8 mouse cellular contexts compared by ENCODE assay signal in genomic region chrX:36864609-36865328, GRCm38 (mm10). TPM values are rescaled to one million over a fixed set of nuclear protein-coding genes. Genes with fewer than 3 reads are reported as not detected.
DNase-seq lines count a peak whose midpoint lies in the region; ATAC-seq and TF ChIP-seq lines count a peak whose summit lies in the region.

No protein-coding gene starts in this region.

- peak overlapping the region; percentile 57 for H3K4me3 ChIP-seq in heart, embryonic 12.5 days
- peak overlapping the region; percentile 76 for H3K4me3 ChIP-seq in E14TG2a.4 (replicated peaks; ENCODE audit: low read length)
- peak overlapping the region; percentile 35 for H3K4me3 ChIP-seq in forebrain, embryonic 14.5 days (ENCODE audit: low read depth, low read length)
- peak overlapping the region; percentile 63 for H3K4me3 ChIP-seq in liver, embryonic 15.5 days (replicated peaks)

- H3K36me3 ChIP-seq in heart, embryonic 12.5 days, result no peaks in the 10 kb centered on the region
- H3K36me3 ChIP-seq in E14TG2a.4 (ENCODE audit: insufficient read depth, low read length), result peaks cover 8% of the 10 kb centered on the region
- no peaks in the 10 kb centered on the region for H3K36me3 ChIP-seq in forebrain, embryonic 14.5 days (ENCODE audit: control insufficient read depth, insufficient read depth, low read length)
- H3K36me3 ChIP-seq in liver, embryonic 15.5 days (replicated peaks), result no peaks in the 10 kb centered on the region

- no peak for ATAC-seq in heart, embryonic 12.5 days (ENCODE audit: insufficient number of reproducible peaks, low FRiP score)
- 0 out of 2 replicates have a peak, but pooled peaks have one; percentile 6 for ATAC-seq in forebrain, embryonic 14.5 days
- ATAC-seq in liver, embryonic 15.5 days (ENCODE audit: insufficient read depth), result no peak

- H3K9ac ChIP-seq in heart, embryonic 12.5 days, result no peak overlapping the region
- no peak overlapping the region for H3K9ac ChIP-seq in forebrain, embryonic 14.5 days (ENCODE audit: low read length)
- no peak overlapping the region for H3K9ac ChIP-seq in liver, embryonic 15.5 days

- intact Hi-C loops in heart, postnatal 25 days (cut with DNase I), result no loop called here

- H3K4me1 ChIP-seq in heart, embryonic 12.5 days (replicated peaks), result peaks cover 6% of the 10 kb centered on the region; the same call in 1 of the 2 replicates
- peaks cover 10% of the 10 kb centered on the region; the same call in 1 of the 2 replicates for H3K4me1 ChIP-seq in E14TG2a.4 (replicated peaks; ENCODE audit: low read depth, low read length)
- H3K4me1 ChIP-seq in forebrain, embryonic 14.5 days (ENCODE audit: control insufficient read depth, insufficient read depth, low read length), result no peaks in the 10 kb centered on the region
- peaks cover 11% of the 10 kb centered on the region; the same call in 1 of the 2 replicates for H3K4me1 ChIP-seq in liver, embryonic 15.5 days (replicated peaks)

- no peak for DNase-seq in heart, postnatal 25 days (ENCODE audit: low spot score)
- no peak for DNase-seq in forebrain, embryonic 14.5 days (ENCODE audit: low spot score)
- DNase-seq in urinary bladder, postnatal 14 days (ENCODE audit: low spot score), result no peak
- no peak for DNase-seq in adrenal gland, adult 8-10 months
- DNase-seq in spleen, adult 18-20 months, result no peak

- no peaks in the 10 kb centered on the region for H3K27me3 ChIP-seq in heart, embryonic 12.5 days (replicated peaks)
- H3K27me3 ChIP-seq in E14TG2a.4 (ENCODE audit: insufficient read depth, low read length), result no peaks in the 10 kb centered on the region
- no peaks in the 10 kb centered on the region for H3K27me3 ChIP-seq in forebrain, embryonic 14.5 days (replicated peaks; ENCODE audit: control insufficient read depth, insufficient read depth, low read length)
- H3K27me3 ChIP-seq in liver, embryonic 15.5 days, result no peaks in the 10 kb centered on the region

- no peaks in the 10 kb centered on the region for H3K9me3 ChIP-seq in heart, embryonic 12.5 days (replicated peaks)
- no peaks in the 10 kb centered on the region for H3K9me3 ChIP-seq in E14TG2a.4 (ENCODE audit: low read length)
- no peaks in the 10 kb centered on the region for H3K9me3 ChIP-seq in forebrain, embryonic 14.5 days (replicated peaks; ENCODE audit: control insufficient read depth, low read length)
- no peaks in the 10 kb centered on the region for H3K9me3 ChIP-seq in liver, embryonic 15.5 days (replicated peaks)

- 43% methylated on average over 8 of the region's 8 CpGs for WGBS in heart, embryonic 12.5 days
- 61% methylated on average over 8 of the region's 8 CpGs for WGBS in forebrain, embryonic 14.5 days
- WGBS in liver, embryonic 15.5 days (ENCODE audit: insufficient replicate concordance), result 56% methylated on average over 8 of the region's 8 CpGs

- H3K27ac ChIP-seq in heart, embryonic 12.5 days (ENCODE audit: poor library complexity, severe bottlenecking), result no peak overlapping the region
- no peak overlapping the region for H3K27ac ChIP-seq in forebrain, embryonic 14.5 days (ENCODE audit: low read depth, low read length)
- no peak overlapping the region for H3K27ac ChIP-seq in liver, embryonic 15.5 days (replicated peaks)

- peak overlapping the region; percentile 46 for H3K4me2 ChIP-seq in heart, embryonic 12.5 days
- H3K4me2 ChIP-seq in forebrain, embryonic 14.5 days (ENCODE audit: low read length), result peak overlapping the region; percentile 39
- peak overlapping the region; percentile 61 for H3K4me2 ChIP-seq in liver, embryonic 15.5 days

- no peak for TF ChIP-seq CTCF in E14TG2a.4 (conservative IDR thresholded peaks at IDR 0.05; ENCODE audit: low read length)

RNA-seq across cellular contexts. Expression of gene Ube2a, which starts 8.9 kb away (rescaled TPM):
- polyA plus RNA-seq in heart, embryonic 12.5 days (2016; fragmentation: Nextera tagmentation; extraction: Ambion mirVana), result 116 and 124 TPM in 2 replicates
- total RNA-seq in heart, postnatal 25 days (2021), result 10 to 100 TPM; 67.5 to 77.9 TPM
- 130 and 144 TPM in 2 replicates for polyA plus RNA-seq in forebrain, embryonic 14.5 days (2014; fragmentation: Nextera tagmentation; extraction: Ambion mirVana)
- 64.3 and 74.0 TPM in 2 replicates for polyA plus RNA-seq in liver, embryonic 15.5 days (2015; fragmentation: Nextera tagmentation; extraction: Ambion mirVana)
- 10 to 100 TPM; 51.4 to 63.9 (median 55.7) TPM for total RNA-seq in adrenal gland, adult 8-10 months (2022)

RNA-seq across cellular contexts. Expression of gene C330007P06Rik, which starts 9.1 kb away (rescaled TPM):
- 21.8 and 24.0 TPM in 2 replicates for polyA plus RNA-seq in heart, embryonic 12.5 days (2016; fragmentation: Nextera tagmentation; extraction: Ambion mirVana)
- total RNA-seq in heart, postnatal 25 days (2021), result 10 to 100 TPM; 15.3 to 17.5 TPM
- polyA plus RNA-seq in forebrain, embryonic 14.5 days (2014; fragmentation: Nextera tagmentation; extraction: Ambion mirVana), result 23.9 and 24.5 TPM in 2 replicates
- 12.6 and 13.6 TPM in 2 replicates for polyA plus RNA-seq in liver, embryonic 15.5 days (2015; fragmentation: Nextera tagmentation; extraction: Ambion mirVana)
- total RNA-seq in adrenal gland, adult 8-10 months (2022), result 10 to 100 TPM; 49.0 to 54.6 (median 52.2) TPM

RNA-seq across cellular contexts. Expression of gene Nkrf, which starts 37.9 kb away (rescaled TPM):
- 0.80 and 0.98 TPM in 2 replicates for polyA plus RNA-seq in heart, embryonic 12.5 days (2016; fragmentation: Nextera tagmentation; extraction: Ambion mirVana)
- 1 to 10 TPM; 3.2 to 3.9 TPM for total RNA-seq in heart, postnatal 25 days (2021)
- polyA plus RNA-seq in forebrain, embryonic 14.5 days (2014; fragmentation: Nextera tagmentation; extraction: Ambion mirVana), result 13.1 and 16.3 TPM in 2 replicates
- polyA plus RNA-seq in liver, embryonic 15.5 days (2015; fragmentation: Nextera tagmentation; extraction: Ambion mirVana), result 0.51 and 0.67 TPM in 2 replicates
- 10 to 100 TPM in 3 of 4 experiments, 1 to 10 TPM in 1; 9.4 to 13.3 (median 12.3) TPM for total RNA-seq in adrenal gland, adult 8-10 months (2022)
